Mouse (Mus musculus) myocyte (in vitro differentiated cells): ENCODE measurements at regions not wholly inside any gene's neighbourhood (a gene's known extent, or its start where the extent isn't known, plus 50 kb on each side); places are given as distances from the start of the nearest gene placed in this dataset.

Experiments used
- H3K27me3 ChIP-seq: one replicate; pipeline ENCODE4 v1.6.1; 2011; ENCODE audit not compliant: control insufficient read depth, insufficient read depth, insufficient read length
- H3K36me3 ChIP-seq: one replicate; pipeline ENCODE4 v1.6.1; 2011; ENCODE audit not compliant: control insufficient read depth, insufficient read depth
- H3K4me2 ChIP-seq: one replicate; pipeline ENCODE4 v1.6.1; 2011; ENCODE audit warnings: low read depth, control low read depth
- H3K4me3 ChIP-seq: one replicate; pipeline ENCODE4 v1.5.1; 2011; ENCODE audit warnings: mild to moderate bottlenecking, control low read depth, moderate library complexity
- H3K79me2 ChIP-seq: one replicate; pipeline ENCODE4 v1.6.1; 2011; ENCODE audit not compliant: control insufficient read depth, insufficient read depth
- H3ac ChIP-seq: one replicate; pipeline ENCODE4 v1.6.1; 2011; ENCODE audit not compliant: control insufficient read depth, insufficient read length
- CEBPB ChIP-seq: IDR thresholded peaks from 2 replicates; pipeline ENCODE4 v1.6.1; 2011; ENCODE audit warnings: mild to moderate bottlenecking, moderate library complexity; ENCODE audit not compliant: poor library complexity, insufficient read depth, severe bottlenecking
- E2F4 ChIP-seq: IDR thresholded peaks from one replicate; pipeline ENCODE4 v1.6.1; 2011; ENCODE audit warnings: mild to moderate bottlenecking, control low read depth, moderate library complexity; ENCODE audit not compliant: insufficient read depth
- MAX ChIP-seq: IDR thresholded peaks from one replicate; pipeline ENCODE4 v1.6.1; 2011; ENCODE audit warnings: low read depth, mild to moderate bottlenecking, control low read depth
- MYOD1 ChIP-seq, 3 experiments: IDR thresholded peaks; one replicate each; pipeline ENCODE4 v1.6.1; 2011; ENCODE audit warnings: control low read depth in 2 of 3, low read depth in 2 of 3, mild to moderate bottlenecking in 2 of 3, moderate library complexity in 1 of 3; ENCODE audit not compliant: insufficient read length in 2 of 3, control insufficient read depth in 1 of 3
- MYOG ChIP-seq, 3 experiments: IDR thresholded peaks; one replicate each; pipeline ENCODE4 v1.6.1; 2011; ENCODE audit warnings: control low read depth in 2 of 3, low read depth in 2 of 3, mild to moderate bottlenecking in 2 of 3; ENCODE audit not compliant: insufficient read length in 2 of 3, control insufficient read depth in 1 of 3, insufficient read depth in 1 of 3
- POLR2A ChIP-seq: IDR thresholded peaks from one replicate; pipeline ENCODE4 v1.6.1; 2011; ENCODE audit warnings: low read depth, mild to moderate bottlenecking, control low read depth, moderate library complexity; ENCODE audit not compliant: insufficient read length
- POLR2AphosphoS2 ChIP-seq: IDR thresholded peaks from one replicate; pipeline ENCODE4 v1.6.1; 2011; ENCODE audit warnings: low read depth, control low read depth; ENCODE audit not compliant: insufficient read length
- REST ChIP-seq: IDR thresholded peaks from one replicate; pipeline ENCODE4 v1.6.1; 2011; ENCODE audit warnings: mild to moderate bottlenecking, control low read depth, moderate library complexity; ENCODE audit not compliant: insufficient read depth, insufficient read length
- SRF ChIP-seq: IDR thresholded peaks from one replicate; pipeline ENCODE4 v1.6.1; 2011; ENCODE audit warnings: low read depth; ENCODE audit not compliant: control insufficient read depth, insufficient read length
- TCF12 ChIP-seq: IDR thresholded peaks from one replicate; pipeline ENCODE4 v1.6.1; 2011; ENCODE audit warnings: mild to moderate bottlenecking, control low read depth; ENCODE audit not compliant: poor library complexity, insufficient read depth, severe bottlenecking
- TCF3 ChIP-seq: IDR thresholded peaks from one replicate; pipeline ENCODE4 v1.6.1; 2011; ENCODE audit warnings: low read depth, control low read depth; ENCODE audit not compliant: insufficient read length
- USF1 ChIP-seq: IDR thresholded peaks from one replicate; pipeline ENCODE4 v1.6.1; 2011; ENCODE audit warnings: low read depth, mild to moderate bottlenecking, control low read depth, moderate library complexity

- Histone ChIP-seq H3K4me2 (no peak overlapping the region), H3K79me2 (no peaks in the 10 kb centered on the region), H3ac (no peak overlapping the region), H3K36me3 (no peaks in the 10 kb centered on the region), H3K27me3 (no peaks in the 10 kb centered on the region), H3K4me3 (no peak overlapping the region)
- TF ChIP-seq POLR2AphosphoS2 (no peak), MYOD1 (IDR thresholded peaks at IDR 0.05; ENCODE audit: control insufficient read depth in 1 of 3, insufficient read length in 2 of 3, low read depth in 2 of 3) (no peak), SRF (no peak), REST (no peak), USF1 (no peak), E2F4 (no peak), TCF3 (no peak), CEBPB (no peak), POLR2A (no peak), TCF12 (no peak), MAX (no peak), MYOG (IDR thresholded peaks at IDR 0.05; ENCODE audit: control insufficient read depth in 1 of 3, insufficient read depth in 1 of 3, insufficient read length in 2 of 3, low read depth in 2 of 3) (no peak)
Observed at GRCm38 (mm10) chr5:51917812-51918448, 272.4 kb downstream of the Dhx15 start.

DNA sequence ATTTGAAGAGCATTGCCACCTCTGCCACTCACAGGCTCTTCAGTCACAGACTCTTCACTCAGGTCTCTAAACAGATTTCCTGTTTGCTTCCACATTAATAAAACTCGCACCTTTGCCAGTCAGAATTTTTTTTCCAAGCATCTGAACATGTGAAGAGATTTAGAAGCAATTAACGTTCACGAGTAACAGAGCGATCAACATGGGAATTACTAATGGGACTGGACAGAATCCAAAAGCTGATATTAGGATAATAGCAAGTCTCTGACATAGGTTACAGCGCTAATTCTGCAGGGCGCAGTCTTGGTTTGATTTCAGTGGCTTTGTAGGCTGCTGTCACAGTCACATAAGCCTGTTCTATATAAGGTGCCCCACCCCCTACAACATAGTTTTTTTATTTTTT lies 275.6 kb downstream of the Dhx15 start:
- TF ChIP-seq REST (no peak), MAX (no peak), E2F4 (no peak), TCF3 (no peak), MYOD1 (IDR thresholded peaks at IDR 0.05; ENCODE audit: control insufficient read depth in 1 of 3, insufficient read length in 2 of 3, low read depth in 2 of 3) (no peak), TCF12 (no peak), USF1 (no peak), MYOG (IDR thresholded peaks at IDR 0.05; ENCODE audit: control insufficient read depth in 1 of 3, insufficient read depth in 1 of 3, insufficient read length in 2 of 3, low read depth in 2 of 3) (no peak), SRF (no peak), CEBPB (no peak), POLR2AphosphoS2 (no peak), POLR2A (no peak)
- no peaks in the 10 kb centered on the region for H3K36me3 ChIP-seq
- H3K79me2 ChIP-seq, result no peaks in the 10 kb centered on the region
- H3K27me3 ChIP-seq, result no peaks in the 10 kb centered on the region
- H3K4me2 ChIP-seq, result no peak overlapping the region
- H3ac ChIP-seq, result no peak overlapping the region
- H3K4me3 ChIP-seq, result no peak overlapping the region

- Histone ChIP-seq H3ac (no peak overlapping the region), H3K27me3 (no peaks in the 10 kb centered on the region), H3K36me3 (no peaks in the 10 kb centered on the region), H3K4me3 (no peak overlapping the region), H3K4me2 (no peak overlapping the region), H3K79me2 (no peaks in the 10 kb centered on the region)
- TF ChIP-seq SRF (no peak), REST (no peak), CEBPB (no peak)
Observed at GRCm38 (mm10) chr5:51908861-51909260, 281.5 kb downstream of the Dhx15 start.

DNA sequence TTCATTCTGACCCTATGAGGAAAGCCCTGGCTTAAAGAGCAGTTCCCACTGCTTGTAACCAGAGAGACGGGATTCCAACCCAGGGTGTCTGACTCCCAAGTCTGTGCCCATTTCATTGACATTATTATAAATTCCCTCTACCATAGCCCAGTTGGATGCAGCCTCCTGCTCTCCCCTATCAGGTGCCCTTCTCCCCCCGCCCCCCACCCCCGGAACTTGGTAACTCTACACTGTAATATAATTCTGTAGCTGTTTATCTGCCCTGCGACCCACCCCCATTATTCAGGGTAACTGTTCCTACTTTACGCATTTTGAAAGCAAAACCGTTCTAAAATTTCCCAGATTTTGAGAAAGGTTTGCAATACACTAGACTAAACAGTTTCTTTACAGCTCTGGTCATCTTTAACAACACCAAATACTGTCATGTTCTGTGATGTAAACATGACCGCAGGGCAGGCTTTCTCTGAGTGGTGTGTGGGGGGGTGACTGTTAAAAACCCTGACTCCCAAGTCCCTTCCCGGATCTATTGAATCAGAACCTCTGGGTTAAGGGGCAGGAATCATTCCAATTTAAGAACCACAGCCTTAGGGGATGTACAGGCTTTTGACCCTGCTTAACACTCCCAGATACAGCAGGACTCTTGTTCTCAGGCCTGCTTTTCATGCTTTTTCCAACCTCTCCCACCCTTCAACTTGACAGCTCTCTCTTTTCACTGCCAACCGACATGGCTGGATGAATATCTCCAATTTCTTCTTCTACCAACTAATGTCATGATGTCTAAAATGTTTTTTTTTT lies 283.8 kb downstream of the Dhx15 start:
- Histone ChIP-seq H3K36me3 (no peaks in the 10 kb centered on the region), H3K79me2 (no peaks in the 10 kb centered on the region), H3K4me3 (no peak overlapping the region), H3K4me2 (no peak overlapping the region), H3ac (no peak overlapping the region), H3K27me3 (no peaks in the 10 kb centered on the region)
- TF ChIP-seq TCF3, result no peak

DNA sequence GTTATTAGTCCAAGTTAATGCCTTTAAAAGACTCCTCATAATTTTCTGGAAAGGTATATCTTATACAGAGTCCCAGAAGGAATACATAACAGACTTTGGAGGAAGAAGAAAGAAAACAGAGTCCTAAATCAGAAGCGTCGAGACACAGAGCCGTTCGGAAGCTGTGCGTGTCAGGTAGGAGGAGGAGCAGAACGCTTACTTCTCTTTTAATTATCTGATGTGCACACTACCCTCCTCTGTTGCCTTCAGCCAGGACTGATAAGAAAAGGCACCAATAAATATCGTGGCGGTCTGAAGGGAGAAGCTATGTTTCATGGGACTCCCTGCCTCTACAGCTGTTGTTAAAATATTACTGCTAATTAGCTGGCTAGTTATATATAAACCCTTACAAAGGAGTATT lies 296.2 kb downstream of the Dhx15 start:
- TF ChIP-seq MYOD1 (IDR thresholded peaks at IDR 0.05; ENCODE audit: control insufficient read depth in 1 of 3, insufficient read length in 2 of 3, low read depth in 2 of 3), result no peak
- TF ChIP-seq MAX, result no peak
- TF ChIP-seq USF1, result no peak
- TF ChIP-seq SRF, result no peak
- TF ChIP-seq E2F4, result no peak
- TF ChIP-seq MYOG (IDR thresholded peaks at IDR 0.05; ENCODE audit: control insufficient read depth in 1 of 3, insufficient read depth in 1 of 3, insufficient read length in 2 of 3, low read depth in 2 of 3), result no peak
- no peak for TF ChIP-seq POLR2AphosphoS2
- no peak for TF ChIP-seq POLR2A
- H3K79me2 ChIP-seq, result no peaks in the 10 kb centered on the region
- no peak overlapping the region for H3K4me2 ChIP-seq
- H3K36me3 ChIP-seq, result no peaks in the 10 kb centered on the region
- no peak overlapping the region for H3ac ChIP-seq
- no peak overlapping the region for H3K4me3 ChIP-seq
- no peaks in the 10 kb centered on the region for H3K27me3 ChIP-seq
